9 mouse cellular contexts compared by ENCODE assay signal in genomic region chr6:35426301-35426700, GRCm38 (mm10).
A peak's percentile ranks its signal among the peaks of the same experiment; 100 is the strongest.
DNase-seq lines count a peak whose midpoint lies in the region; ATAC-seq lines count a peak whose summit lies in the region.
"Had no signal": no experiment of that assay in that cellular context is flagged by ENCODE, and none has a peak within 500 bp of the region (broad histone marks: within the 10 kb centered on the region; RNA-seq: fewer than 3 reads in every experiment).

No protein-coding gene starts in this region.

- DNase-seq in adrenal gland, adult (ENCODE audit: inconsistent age in 2 of 2, low spot score in 1 of 2), result peak; percentile 16 to 25
- no peak for DNase-seq in adrenal gland, postnatal 10 days
- peak; percentile 14 for DNase-seq in urinary bladder, postnatal 14 days (ENCODE audit: low spot score)
- no peak for DNase-seq in urinary bladder, postnatal 10 days (ENCODE audit: low spot score)
- DNase-seq in heart, postnatal 4 days, result peak; percentile 75
- DNase-seq in T-cell, adult 2 months (ENCODE audit: low spot score), result no peak
- DNase-seq in ovary, adult 18-20 months (ENCODE audit: low spot score), result no peak
- DNase-seq: kidney, postnatal 14 days had no signal

- ATAC-seq in monocyte, adult 5-6 weeks (replicated peaks; ENCODE audit: insufficient number of reproducible peaks, low FRiP score, low TSS enrichment, poor library complexity, severe bottlenecking), result no peak

Comparison
In these comparisons a context has a peak if more than half of its experiments do, and no peak if none do; other contexts are left out.
1. DNase-seq: peak in adrenal gland, adult (2 of 2), urinary bladder, postnatal 14 days (single experiment) and heart, postnatal 4 days (single experiment); none in adrenal gland, postnatal 10 days (single experiment), urinary bladder, postnatal 10 days (single experiment), T-cell, adult 2 months (single experiment) and ovary, adult 18-20 months (single experiment).